Mouse (Mus musculus) hindlimb bud, embryonic 11.5 days (tissue): ENCODE data around the gene Irgc1.

Experiments
- DNase-seq: peaks from one replicate; pipeline ENCODE4 v3.0.0-alpha.2; 2012; ENCODE audit warnings: low read depth, low spot score; ENCODE audit errors: extremely low spot score

Irgc1 gene

GRCm38 (mm10) chr7:24439191-24439590 lies 12.9 kb downstream of the Irgc1 start:
- DNase-seq = no peak

- DNase-seq = no peak
Observed at GRCm38 (mm10) chr7:24437981-24438380, 14.1 kb downstream of the Irgc1 start.

GRCm38 (mm10) chr7:24435305-24435704 lies 16.8 kb downstream of the Irgc1 start:
- no peak for DNase-seq

- DNase-seq = no peak
Observed at GRCm38 (mm10) chr7:24431713-24432112, 20.4 kb downstream of the Irgc1 start.

- no peak for DNase-seq
Observed at GRCm38 (mm10) chr7:24430551-24431345, 21.3 kb downstream of the Irgc1 start.

- DNase-seq = no peak
Observed at GRCm38 (mm10) chr7:24429413-24430112, 22.5 kb downstream of the Irgc1 start.

GRCm38 (mm10) chr7:24428725-24429124 lies 23.4 kb downstream of the Irgc1 start:
- DNase-seq = no peak

GRCm38 (mm10) chr7:24427168-24427567 lies 24.9 kb downstream of the Irgc1 start:
- no peak for DNase-seq

- DNase-seq = no peak
Observed at GRCm38 (mm10) chr7:24425919-24426318, 26.2 kb downstream of the Irgc1 start.

- no peak for DNase-seq
Observed at GRCm38 (mm10) chr7:24423956-24424732, 28.0 kb downstream of the Irgc1 start.

- DNase-seq = no peak
Observed at GRCm38 (mm10) chr7:24423107-24423763, 28.9 kb downstream of the Irgc1 start.

- no peak for DNase-seq
Observed at GRCm38 (mm10) chr7:24422251-24422650, 29.8 kb downstream of the Irgc1 start.

GRCm38 (mm10) chr7:24421648-24422047 lies 30.4 kb downstream of the Irgc1 start:
- no peak for DNase-seq

GRCm38 (mm10) chr7:24419579-24419978 lies 32.5 kb downstream of the Irgc1 start:
- DNase-seq = no peak

- DNase-seq = no peak
Observed at GRCm38 (mm10) chr7:24415261-24415660, 36.8 kb downstream of the Irgc1 start.

- DNase-seq = no peak
Observed at GRCm38 (mm10) chr7:24413630-24414029, 38.5 kb downstream of the Irgc1 start.

GRCm38 (mm10) chr7:24410831-24411230 lies 41.3 kb downstream of the Irgc1 start:
- DNase-seq = no peak

- DNase-seq = no peak
Observed at GRCm38 (mm10) chr7:24410123-24410522, 42.0 kb downstream of the Irgc1 start.

- no peak for DNase-seq
Observed at GRCm38 (mm10) chr7:24408186-24408585, 43.9 kb downstream of the Irgc1 start.

- DNase-seq = peak; percentile 68
Observed at GRCm38 (mm10) chr7:24406528-24407344, 45.4 kb downstream of the Irgc1 start.
